Mouse (Mus musculus) Muller cell, postnatal 12 days (primary cell): ENCODE results near the gene Ctnnb1.
A peak's percentile ranks its signal among the peaks of the same experiment; 100 is the strongest.

ENCODE experiments used
- DNase-seq: peaks from one replicate; pipeline ENCODE4 v3.0.0-alpha.2; 2015; ENCODE audit errors: inconsistent ontology term

The Ctnnb1 gene

DNA sequence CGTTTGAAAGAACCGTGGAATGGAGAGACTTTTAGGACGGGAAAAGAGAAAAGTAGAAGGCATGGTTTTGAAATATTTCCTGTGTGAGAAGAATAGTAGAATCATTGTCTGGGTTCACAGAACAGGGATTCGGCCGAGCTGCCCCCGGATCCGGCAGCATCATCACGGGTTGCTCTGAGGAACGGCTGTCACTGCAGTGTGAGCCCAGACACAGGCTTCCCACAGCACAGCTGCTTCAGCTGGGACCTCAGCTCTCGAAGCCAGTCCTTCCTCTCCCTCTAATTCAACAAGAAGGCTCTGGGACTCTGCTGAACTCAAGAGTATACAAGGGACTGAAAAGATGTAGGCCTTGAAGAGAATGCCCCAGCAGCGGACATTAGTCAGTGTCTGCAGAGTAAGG lies 69.7 kb downstream of the Ctnnb1 start:
- DNase-seq = no peak

DNA sequence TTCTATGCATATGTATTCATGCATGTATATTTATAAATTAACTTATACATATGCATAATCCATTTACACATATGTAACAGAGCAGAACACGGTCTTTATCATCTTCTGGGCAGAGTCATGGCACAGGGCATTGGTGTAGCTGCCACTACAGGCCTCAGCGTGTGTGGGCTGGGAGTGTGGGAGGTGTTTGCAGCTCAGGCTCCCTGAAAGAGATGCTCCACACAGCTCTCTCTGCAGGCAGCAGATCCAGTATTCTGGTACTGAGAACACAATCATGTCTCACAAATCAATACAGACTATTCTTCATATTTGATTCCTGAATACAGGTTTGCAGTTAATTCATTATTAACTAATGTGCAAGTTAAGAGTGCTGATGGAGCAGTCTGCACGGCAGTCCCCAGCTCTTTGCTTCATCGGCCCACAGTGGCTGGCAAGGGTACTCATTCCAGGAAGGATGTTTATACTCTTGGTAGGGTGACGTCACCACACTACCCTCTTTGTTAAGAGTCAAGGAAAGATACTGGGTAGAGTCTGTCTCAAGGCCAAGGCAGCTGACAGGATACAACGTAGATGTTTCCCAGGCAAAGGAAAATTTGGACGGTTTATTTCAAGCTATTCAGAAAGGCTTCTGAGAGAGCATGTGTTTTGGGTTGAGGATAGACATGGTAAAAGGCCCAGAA lies 71.8 kb downstream of the Ctnnb1 start:
- DNase-seq = peak; percentile 37

DNA sequence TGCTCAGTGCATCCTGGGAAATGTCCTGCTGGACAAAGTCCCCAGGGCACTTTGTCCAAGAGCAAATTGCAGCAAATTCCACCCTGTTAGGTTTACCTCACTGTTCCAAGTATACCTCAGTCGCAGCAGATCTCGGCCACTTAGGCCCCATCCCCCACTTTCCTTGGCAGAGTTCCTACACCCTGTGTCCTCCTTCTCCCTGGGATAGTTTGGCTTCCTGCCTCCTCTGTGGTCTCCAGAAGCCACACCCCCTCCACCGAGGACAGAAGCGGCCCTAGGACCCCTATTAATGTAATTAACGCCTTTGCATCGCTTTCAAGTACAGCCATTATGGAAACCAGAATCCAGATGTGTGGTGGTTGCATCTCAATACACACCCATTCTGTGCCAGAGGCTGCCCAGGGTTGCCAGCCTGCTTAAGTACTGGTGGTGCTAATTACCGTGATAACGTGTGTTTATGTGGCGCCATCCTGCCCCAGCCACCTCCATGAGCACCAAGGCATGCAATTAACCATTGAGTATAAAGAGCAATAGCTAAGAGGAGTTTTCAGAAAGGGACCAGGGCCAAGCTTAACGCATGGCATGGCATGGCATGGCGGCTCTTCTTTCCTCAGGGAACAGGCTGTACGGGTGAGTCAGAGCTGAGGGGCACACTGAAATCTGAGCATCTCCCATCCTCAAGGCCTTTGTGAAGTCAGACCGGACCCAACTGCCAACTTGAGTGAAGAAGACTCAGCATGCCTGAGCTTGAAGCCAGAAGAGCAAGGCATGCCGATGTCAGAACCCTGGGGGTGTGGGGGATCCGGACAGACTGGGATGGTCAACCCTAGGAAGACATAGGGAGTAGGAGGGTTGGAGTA lies 72.9 kb downstream of the Ctnnb1 start:
- no peak for DNase-seq

DNA sequence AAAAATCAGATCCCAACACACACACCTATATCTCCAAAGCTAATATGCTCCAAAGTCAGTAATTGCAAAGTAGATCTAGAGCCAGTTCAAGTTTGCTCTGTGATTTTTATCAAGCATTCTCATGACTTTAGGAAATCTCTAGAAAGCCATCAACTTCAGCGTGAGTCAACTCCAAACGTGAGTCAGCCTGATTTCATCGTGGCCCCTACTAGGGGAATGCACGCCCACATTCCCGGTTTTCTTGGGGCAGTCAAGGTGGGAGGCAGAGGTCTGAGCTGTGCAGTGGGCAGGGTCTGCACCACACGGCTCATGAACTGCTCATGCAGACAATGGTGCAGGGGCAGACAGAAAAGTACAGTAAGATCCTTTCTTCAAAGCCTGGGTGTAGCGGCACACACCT lies 76.9 kb downstream of the Ctnnb1 start:
- no peak for DNase-seq
